Mouse (Mus musculus) olfactory bulb, adult 2 months (tissue): ENCODE measurements around the gene Gm44790. TPM values are rescaled to one million over a fixed set of nuclear protein-coding genes. Genes with fewer than 3 reads are reported as not detected.

Experiments used
- H3K27ac ChIP-seq: fragments of 200-500 bp; 2 replicates; pipeline ENCODE4 v1.5.1; 2012; ENCODE audit warnings: low read depth, low read length; ENCODE audit not compliant: insufficient read depth
- H3K4me1 ChIP-seq: fragments of 200-500 bp; 2 replicates; pipeline ENCODE4 v1.6.1; 2012; ENCODE audit warnings: low read length; ENCODE audit not compliant: control insufficient read depth, insufficient read depth
- H3K4me3 ChIP-seq: fragments of 200-500 bp; 2 replicates; pipeline ENCODE4 v1.5.1; 2012; ENCODE audit warnings: mild to moderate bottlenecking, low read depth, low read length, moderate library complexity; ENCODE audit not compliant: insufficient read depth
- CTCF ChIP-seq: fragments of 200-500 bp; IDR thresholded peaks from 2 replicates; pipeline ENCODE4 v1.5.1; 2012; ENCODE audit warnings: low read depth, mild to moderate bottlenecking, low read length, moderate library complexity; ENCODE audit not compliant: insufficient read depth
- POLR2A ChIP-seq: fragments of 200-500 bp; IDR thresholded peaks from 2 replicates; pipeline ENCODE4 v1.6.1; 2012; ENCODE audit warnings: mild to moderate bottlenecking, low read depth, low read length, moderate library complexity; ENCODE audit not compliant: insufficient read depth
- WGBS: fragments of 180-500 bp; shearing (Covaris S2); methylation state at CpG from one replicate; pipeline ENCODE4 v1.1.7; 2018; 5-methylcytosine and 5-hydroxymethylcytosine counted together
- polyA plus RNA-seq: library from polyadenylated mRNA; stranded (reverse); fragments of >200 nt; gene quantifications from 2 replicates; pipeline ENCODE4 v1.2.4, GENCODE M21; 2012; ENCODE audit warnings: low replicate concordance; ENCODE audit not compliant: missing spikeins, insufficient read depth, insufficient read length

The Gm44790 gene
- polyA plus RNA-seq, 1 experiment: not detected

GRCm38 (mm10) chr6:86402681-86403607 lies 23.5 kb upstream of the Gm44790 start:
- Histone ChIP-seq H3K4me3 (no peak overlapping the region), H3K4me1 (no peaks in the 10 kb centered on the region), H3K27ac (no peak overlapping the region)
- 30% methylated on average over 12 of the region's 12 CpGs for WGBS
- TF ChIP-seq POLR2A: no peak
- TF ChIP-seq CTCF: no peak

- no peaks in the 10 kb centered on the region for H3K4me1 ChIP-seq
- WGBS: under 1% methylated on average over 15 of the region's 15 CpGs
- peak overlapping the region; percentile 81 for H3K4me3 ChIP-seq
- no peak overlapping the region for H3K27ac ChIP-seq
- TF ChIP-seq POLR2A: no peak
Measured at GRCm38 (mm10) chr6:86403728-86404099, 22.7 kb upstream of the Gm44790 start.

DNA sequence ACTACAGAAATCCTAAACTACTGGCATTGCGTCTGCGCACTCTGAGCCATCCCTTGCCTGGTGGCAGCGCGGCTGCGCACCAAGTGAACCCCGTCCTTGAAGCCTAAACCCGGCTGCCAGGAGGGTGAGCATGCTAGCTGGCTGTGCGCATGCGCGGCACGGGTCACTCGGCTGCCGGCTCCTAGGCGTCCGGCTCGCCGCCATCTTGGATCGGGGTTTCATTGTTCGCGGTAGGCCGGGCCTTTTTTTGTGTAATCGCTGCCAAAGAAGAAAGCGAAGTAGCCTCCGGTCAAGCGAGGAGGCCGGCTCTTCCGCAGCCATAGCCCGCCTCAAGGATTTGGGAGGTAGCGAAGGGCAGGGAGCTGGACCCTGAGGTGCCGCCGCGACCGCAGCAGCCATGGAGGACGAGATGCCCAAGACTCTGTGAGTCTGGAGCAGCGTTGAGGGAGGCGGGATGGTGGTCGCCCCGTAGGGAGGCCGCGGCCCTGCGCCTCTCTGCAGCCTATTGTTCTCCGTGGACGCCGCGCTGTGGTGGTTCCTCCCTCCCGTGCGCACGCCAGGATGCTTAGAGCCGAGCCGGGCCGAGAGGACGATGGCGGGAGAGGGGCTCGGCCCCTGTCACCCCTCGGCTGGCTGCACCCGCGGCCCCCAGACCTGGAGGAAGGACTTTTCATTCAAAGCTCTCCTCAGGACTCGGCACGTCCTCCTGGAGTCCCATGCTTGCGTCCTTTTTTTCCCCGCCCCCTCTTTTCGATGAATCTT lies 22.2 kb upstream of the Gm44790 start, which contains the start of gene Tia1:
Gene Tia1, plus strand, starts transcription at position 120 of the 762 bp plus-strand sequence.
- Histone ChIP-seq H3K4me3 (peak within 1 kb of the TSS; percentile 81), H3K4me1 (no peaks in the 10 kb centered on the region), H3K27ac (peak within 1 kb of the TSS; percentile 99)
- TF ChIP-seq CTCF: no peak
- TF ChIP-seq POLR2A: peak; percentile 80
- under 1% methylated on average over 62 of the region's 62 CpGs for WGBS

- H3K27ac ChIP-seq: no peak overlapping the region
- no peaks in the 10 kb centered on the region for H3K4me1 ChIP-seq
- H3K4me3 ChIP-seq: peak overlapping the region; percentile 81
- no peak for TF ChIP-seq CTCF
- no peak for TF ChIP-seq POLR2A
- under 1% methylated on average over 11 of the region's 11 CpGs for WGBS
Measured at GRCm38 (mm10) chr6:86404996-86405395, 21.5 kb upstream of the Gm44790 start.

GRCm38 (mm10) chr6:86406306-86406705 lies 20.2 kb upstream of the Gm44790 start:
- Histone ChIP-seq H3K27ac (no peak overlapping the region), H3K4me3 (no peak overlapping the region), H3K4me1 (no peaks in the 10 kb centered on the region)
- TF ChIP-seq CTCF: no peak
- TF ChIP-seq POLR2A: no peak

DNA sequence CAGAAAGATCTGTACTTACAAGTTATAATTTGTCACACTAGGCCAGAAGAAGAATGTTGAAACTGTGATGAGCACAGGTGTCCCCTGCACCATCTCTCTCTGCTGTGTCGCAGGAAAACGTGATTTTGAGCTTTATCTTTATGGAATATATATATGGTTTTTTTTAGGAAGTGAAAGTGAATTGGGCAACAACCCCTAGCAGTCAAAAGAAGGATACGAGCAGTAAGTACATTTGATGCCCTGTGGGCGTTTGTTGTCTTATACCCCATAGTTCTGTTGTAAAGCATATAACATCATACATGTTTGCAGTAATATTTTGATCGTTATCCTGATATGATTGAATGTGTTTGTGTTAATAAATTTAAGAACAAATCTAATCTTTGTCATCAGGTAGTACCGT lies 7.7 kb upstream of the Gm44790 start:
- TF ChIP-seq POLR2A: no peak
- TF ChIP-seq CTCF: no peak
- Histone ChIP-seq H3K4me1 (no peaks in the 10 kb centered on the region), H3K27ac (no peak overlapping the region), H3K4me3 (no peak overlapping the region)
- WGBS: 95% methylated on average over 6 of the region's 6 CpGs

GRCm38 (mm10) chr6:86419239-86419638 lies 7.2 kb upstream of the Gm44790 start:
- H3K4me1 ChIP-seq: no peaks in the 10 kb centered on the region
- WGBS: 87% methylated on average over 3 of the region's 3 CpGs
- no peak overlapping the region for H3K27ac ChIP-seq
- H3K4me3 ChIP-seq: no peak overlapping the region
- no peak for TF ChIP-seq CTCF
- no peak for TF ChIP-seq POLR2A

DNA sequence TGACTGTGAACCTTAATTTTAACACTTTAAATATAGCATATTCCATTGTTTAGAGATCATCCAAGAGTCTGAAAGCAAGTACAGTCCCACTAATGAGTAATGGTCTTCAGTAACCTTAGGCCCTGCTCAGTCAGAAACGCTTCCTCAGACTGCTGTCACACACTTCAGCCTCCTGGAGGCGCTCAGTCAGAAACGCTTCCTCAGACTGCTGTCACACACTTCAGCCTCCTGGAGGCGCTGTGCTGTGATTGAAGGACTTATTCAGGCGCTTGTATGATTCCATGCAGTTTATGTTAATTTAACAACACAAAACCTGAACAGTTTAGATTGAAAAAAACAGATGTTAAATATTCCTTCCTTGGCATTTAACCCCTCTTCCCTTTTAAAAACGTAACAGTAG lies 6.0 kb upstream of the Gm44790 start:
- TF ChIP-seq POLR2A (no peak), CTCF (no peak)
- Histone ChIP-seq H3K27ac (no peak overlapping the region), H3K4me3 (no peak overlapping the region), H3K4me1 (no peaks in the 10 kb centered on the region)
- 71% methylated on average over 6 of the region's 6 CpGs for WGBS

- H3K4me1 ChIP-seq: no peaks in the 10 kb centered on the region
- H3K27ac ChIP-seq: no peak overlapping the region
- TF ChIP-seq CTCF (no peak), POLR2A (no peak)
- 94% methylated on average over 3 of the region's 3 CpGs for WGBS
- no peak overlapping the region for H3K4me3 ChIP-seq
Measured at GRCm38 (mm10) chr6:86431531-86431930, 5.1 kb downstream of the Gm44790 start.
